Mouse (Mus musculus): Measurements from ENCODE around the gene Erc1. TPM values are rescaled to one million over a fixed set of nuclear protein-coding genes. Genes with fewer than 3 reads are reported as not detected.

The Erc1 gene
- polyA plus RNA-seq, 1 experiment, result 5.1 TPM

- no peaks in the 10 kb centered on the region for H3K36me3 ChIP-seq (ENCODE audit: control insufficient read depth, insufficient read depth, low read length)
- H3K4me3 ChIP-seq (ENCODE audit: low read depth, low read length), result no peak overlapping the region
- no peaks in the 10 kb centered on the region for H3K4me1 ChIP-seq (ENCODE audit: control insufficient read depth, insufficient read depth, insufficient read length, low read length)
- TF ChIP-seq POLR2A (IDR thresholded peaks at IDR 0.05; ENCODE audit: low read depth, low read length) (no peak), CTCF (IDR thresholded peaks at IDR 0.05; ENCODE audit: extremely low read depth, insufficient read length, insufficient replicate concordance, low read depth, low read length) (no peak)
- H3K27me3 ChIP-seq (ENCODE audit: control insufficient read depth, insufficient read depth, low read length), result no peaks in the 10 kb centered on the region
- H3K27ac ChIP-seq (ENCODE audit: insufficient read depth, low read depth, low read length), result no peak overlapping the region
- WGBS, result 66% methylated on average over 2 of the region's 2 CpGs
These were observed 39.1 kb downstream of the Erc1 start for GRCm38 (mm10) chr6:119808726-119809505.

GRCm38 (mm10) chr6:119803239-119803638 lies 44.7 kb downstream of the Erc1 start:
- Histone ChIP-seq H3K27ac (ENCODE audit: insufficient read depth, low read depth, low read length) (no peak overlapping the region), H3K27me3 (ENCODE audit: control insufficient read depth, insufficient read depth, low read length) (no peaks in the 10 kb centered on the region), H3K4me3 (ENCODE audit: low read depth, low read length) (no peak overlapping the region), H3K36me3 (ENCODE audit: control insufficient read depth, insufficient read depth, low read length) (no peaks in the 10 kb centered on the region), H3K4me1 (ENCODE audit: control insufficient read depth, insufficient read depth, insufficient read length, low read length) (no peaks in the 10 kb centered on the region)
- 97% methylated on average over 2 of the region's 2 CpGs for WGBS
- TF ChIP-seq CTCF (IDR thresholded peaks at IDR 0.05; ENCODE audit: extremely low read depth, insufficient read length, insufficient replicate concordance, low read depth, low read length), result no peak
- no peak for TF ChIP-seq POLR2A (IDR thresholded peaks at IDR 0.05; ENCODE audit: low read depth, low read length)

- H3K4me1 ChIP-seq (ENCODE audit: control insufficient read depth, insufficient read depth, insufficient read length, low read length), result no peaks in the 10 kb centered on the region
- TF ChIP-seq CTCF (IDR thresholded peaks at IDR 0.05; ENCODE audit: extremely low read depth, insufficient read length, insufficient replicate concordance, low read depth, low read length) (no peak), POLR2A (IDR thresholded peaks at IDR 0.05; ENCODE audit: low read depth, low read length) (no peak)
These were observed 51.0 kb downstream of the Erc1 start for GRCm38 (mm10) chr6:119796911-119797486.

DNA sequence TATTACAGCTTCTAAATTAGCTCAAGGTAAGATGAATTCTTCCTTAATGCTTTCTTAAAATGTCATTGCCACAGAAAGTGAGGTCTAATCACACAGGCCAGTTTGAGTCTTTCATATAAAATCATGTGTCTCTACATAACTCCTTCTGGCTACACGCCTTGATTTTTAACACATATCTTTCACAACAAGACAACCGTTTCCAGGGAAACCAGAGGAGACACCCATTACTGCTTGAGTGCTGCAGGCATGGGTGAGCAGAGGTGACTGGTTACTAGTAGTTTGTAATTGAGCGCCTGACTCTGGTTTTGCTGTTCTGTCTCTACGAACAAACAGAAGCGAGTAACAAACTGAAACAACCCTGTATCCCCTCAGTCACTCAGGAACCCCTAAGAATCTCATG lies 51.7 kb downstream of the Erc1 start:
- Histone ChIP-seq H3K4me1 (ENCODE audit: control insufficient read depth, insufficient read depth, insufficient read length, low read length) (no peaks in the 10 kb centered on the region), H3K27ac (ENCODE audit: insufficient read depth, low read depth, low read length) (no peak overlapping the region), H3K27me3 (ENCODE audit: control insufficient read depth, insufficient read depth, low read length) (no peaks in the 10 kb centered on the region), H3K4me3 (ENCODE audit: low read depth, low read length) (no peak overlapping the region), H3K36me3 (ENCODE audit: control insufficient read depth, insufficient read depth, low read length) (no peaks in the 10 kb centered on the region; the same call in none of the 2 replicates)
- 92% methylated on average over 5 of the region's 5 CpGs for WGBS
- TF ChIP-seq CTCF (IDR thresholded peaks at IDR 0.05; ENCODE audit: extremely low read depth, insufficient read length, insufficient replicate concordance, low read depth, low read length) (no peak), POLR2A (IDR thresholded peaks at IDR 0.05; ENCODE audit: low read depth, low read length) (no peak)

More at GRCm38 (mm10) chr6:119796911-119797486, 51.0 kb downstream of the Erc1 start:
- no peak overlapping the region for H3K4me3 ChIP-seq (ENCODE audit: low read depth, low read length)
- no peak overlapping the region for H3K27ac ChIP-seq (ENCODE audit: insufficient read depth, low read depth, low read length)
- no peaks in the 10 kb centered on the region; the same call in none of the 2 replicates for H3K36me3 ChIP-seq (ENCODE audit: control insufficient read depth, insufficient read depth, low read length)
- 90% methylated on average over 12 of the region's 12 CpGs for WGBS
- no peaks in the 10 kb centered on the region for H3K27me3 ChIP-seq (ENCODE audit: control insufficient read depth, insufficient read depth, low read length)

GRCm38 (mm10) chr6:119792562-119792961 lies 55.4 kb downstream of the Erc1 start:
- Histone ChIP-seq H3K27me3 (ENCODE audit: control insufficient read depth, insufficient read depth, low read length) (no peaks in the 10 kb centered on the region), H3K4me1 (ENCODE audit: control insufficient read depth, insufficient read depth, insufficient read length, low read length) (no peaks in the 10 kb centered on the region), H3K36me3 (ENCODE audit: control insufficient read depth, insufficient read depth, low read length) (no peaks in the 10 kb centered on the region; the same call in none of the 2 replicates), H3K4me3 (ENCODE audit: low read depth, low read length) (no peak overlapping the region), H3K27ac (ENCODE audit: insufficient read depth, low read depth, low read length) (no peak overlapping the region)
- TF ChIP-seq CTCF (IDR thresholded peaks at IDR 0.05; ENCODE audit: extremely low read depth, insufficient read length, insufficient replicate concordance, low read depth, low read length) (no peak), POLR2A (IDR thresholded peaks at IDR 0.05; ENCODE audit: low read depth, low read length) (no peak)
- 20% methylated on average over 2 of the region's 2 CpGs for WGBS

DNA sequence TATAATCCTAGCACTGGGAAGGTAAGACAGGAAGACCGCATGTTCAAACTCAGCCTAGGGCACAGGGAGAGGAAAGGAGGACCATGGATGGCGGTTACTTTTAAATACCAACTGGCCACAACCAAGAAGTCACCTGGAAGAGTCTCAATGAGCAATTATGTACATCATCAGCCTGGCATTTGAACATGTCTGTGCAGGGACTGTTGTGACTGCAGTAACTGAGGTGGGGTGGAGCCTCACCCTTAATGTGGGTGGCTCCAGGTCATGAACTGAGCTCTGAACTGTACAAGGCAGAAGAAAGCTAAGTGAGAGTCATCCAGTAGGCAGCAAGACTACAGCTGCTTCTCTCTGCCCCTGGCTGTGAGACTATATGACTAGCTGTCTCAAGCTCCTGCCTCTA lies 65.6 kb downstream of the Erc1 start:
- Histone ChIP-seq H3K27ac (ENCODE audit: insufficient read depth, low read depth, low read length) (no peak overlapping the region), H3K4me3 (ENCODE audit: low read depth, low read length) (no peak overlapping the region), H3K27me3 (ENCODE audit: control insufficient read depth, insufficient read depth, low read length) (no peaks in the 10 kb centered on the region), H3K36me3 (ENCODE audit: control insufficient read depth, insufficient read depth, low read length) (peaks cover 5% of the 10 kb centered on the region; the same call in 1 of the 2 replicates), H3K4me1 (ENCODE audit: control insufficient read depth, insufficient read depth, insufficient read length, low read length) (no peaks in the 10 kb centered on the region)
- no peak for TF ChIP-seq CTCF (IDR thresholded peaks at IDR 0.05; ENCODE audit: extremely low read depth, insufficient read length, insufficient replicate concordance, low read depth, low read length)
- 93% methylated on average over 2 of the region's 2 CpGs for WGBS

DNA sequence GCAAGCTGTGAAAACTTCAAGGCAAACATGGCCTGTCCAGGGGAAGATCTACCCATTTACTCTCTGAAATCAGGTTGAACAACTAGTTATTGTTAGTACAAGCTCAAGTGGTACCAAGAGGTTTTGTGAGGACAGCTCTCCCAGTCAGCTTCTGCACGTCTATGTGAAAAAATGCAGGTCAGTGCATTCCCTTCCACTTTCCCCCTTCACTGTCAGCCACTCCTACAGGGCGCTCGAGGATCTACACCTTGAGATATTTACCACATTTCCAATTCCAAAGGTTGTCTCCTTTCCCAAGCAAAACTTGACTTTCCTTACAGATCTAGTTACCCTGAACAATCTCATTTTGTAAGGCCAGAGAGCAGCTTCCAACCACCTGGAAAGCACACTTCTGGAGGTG lies 66.9 kb downstream of the Erc1 start:
- Histone ChIP-seq H3K36me3 (ENCODE audit: control insufficient read depth, insufficient read depth, low read length) (peaks cover 5% of the 10 kb centered on the region; the same call in 1 of the 2 replicates), H3K27me3 (ENCODE audit: control insufficient read depth, insufficient read depth, low read length) (no peaks in the 10 kb centered on the region), H3K27ac (ENCODE audit: insufficient read depth, low read depth, low read length) (no peak overlapping the region), H3K4me1 (ENCODE audit: control insufficient read depth, insufficient read depth, insufficient read length, low read length) (no peaks in the 10 kb centered on the region), H3K4me3 (ENCODE audit: low read depth, low read length) (no peak overlapping the region)
- TF ChIP-seq CTCF (IDR thresholded peaks at IDR 0.05; ENCODE audit: extremely low read depth, insufficient read length, insufficient replicate concordance, low read depth, low read length) (no peak), POLR2A (IDR thresholded peaks at IDR 0.05; ENCODE audit: low read depth, low read length) (no peak)
- WGBS, result 72% methylated on average over 3 of the region's 3 CpGs

All from small intestine, adult 2 months (tissue).